Mouse (Mus musculus) natural killer cell, adult 2 months (primary cell): ENCODE measurements around the gene Sult1a1.
A peak's percentile ranks its signal among the peaks of the same experiment; 100 is the strongest.
"Not testable (repeated sequence)": the region's sequence is repeated elsewhere in the genome, so short reads cannot be mapped to it uniquely, and the experiment has no call there.

Source experiments
- DNase-seq, 2 experiments: peaks; one replicate each; pipeline ENCODE4 v3.0.0; 2022; ENCODE audit warnings: low spot score in 2 of 2

Sult1a1 gene

DNA sequence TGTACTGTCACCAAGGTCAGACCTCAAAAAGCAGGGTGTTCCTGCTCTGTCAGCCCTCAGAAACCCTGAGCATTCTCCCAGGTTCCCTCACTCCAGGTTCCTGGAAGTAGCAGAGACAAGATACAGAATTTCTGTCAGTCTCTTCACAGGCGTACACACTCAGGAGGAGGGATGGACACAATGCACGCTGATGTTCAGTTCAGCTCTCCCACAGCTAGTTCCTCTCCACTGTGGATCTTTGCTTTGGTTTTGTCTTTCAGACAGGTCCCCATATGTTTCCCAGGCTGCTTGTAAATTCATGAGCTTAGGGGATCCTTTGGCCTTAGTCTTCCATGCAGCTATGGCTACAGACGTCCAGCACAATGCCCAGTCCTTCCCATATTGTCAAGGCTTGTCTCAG lies 20.7 kb upstream of the Sult1a1 start:
- DNase-seq: no peak

DNA sequence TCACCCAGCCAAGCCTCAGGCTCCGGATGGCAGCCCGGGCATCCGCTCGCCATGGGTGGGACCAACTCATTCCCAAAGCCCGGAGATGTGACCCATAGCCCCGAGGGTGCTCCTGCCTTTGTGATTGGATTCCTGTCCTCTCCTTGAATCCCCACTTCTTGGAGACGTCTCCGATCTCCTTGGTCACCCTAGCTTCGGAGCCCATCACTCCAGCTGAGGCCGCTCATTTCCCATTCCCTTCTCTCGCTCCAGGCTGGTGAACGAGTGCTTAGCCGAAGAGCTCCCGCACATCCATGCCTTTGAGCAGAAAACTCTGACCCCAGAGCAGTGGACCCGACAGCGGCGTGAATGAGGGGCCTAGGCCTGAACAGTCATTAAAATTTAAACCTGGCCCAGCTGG lies 20.1 kb upstream of the Sult1a1 start:
- DNase-seq: no peak

DNA sequence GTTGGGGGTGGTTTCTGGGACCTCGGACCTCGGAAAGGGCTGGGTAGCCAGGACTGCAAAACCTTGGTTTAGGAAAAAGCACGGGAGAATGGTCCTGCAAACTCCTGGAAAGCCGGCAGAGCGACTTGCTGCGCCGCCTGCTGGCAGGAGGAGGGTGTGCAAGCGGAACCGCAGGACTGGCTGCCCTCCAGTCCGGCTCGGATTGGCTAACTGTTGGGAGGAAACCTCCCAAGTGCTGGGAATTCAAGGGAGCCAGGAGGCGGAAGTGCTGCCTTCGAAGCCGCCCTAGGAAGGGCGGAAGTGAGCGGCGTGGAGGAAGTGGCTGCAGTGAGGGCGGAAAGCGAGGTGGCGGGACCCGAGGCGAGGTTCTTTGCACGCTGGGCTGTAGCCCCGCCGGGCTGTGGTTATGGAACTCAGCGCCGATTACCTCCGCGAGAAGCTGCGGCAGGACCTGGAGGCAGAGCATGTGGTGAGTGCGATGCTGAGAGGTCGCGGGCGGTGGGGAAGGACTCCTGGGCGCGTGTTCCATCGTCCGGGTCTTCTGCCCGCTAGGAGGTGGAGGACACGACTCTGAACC lies 19.5 kb upstream of the Sult1a1 start, which contains the start of gene Slx1b:
Gene Slx1b (minus strand): TSS at position 154 of the 577 bp plus-strand sequence.
- DNase-seq: peak; percentile 78 to 84

DNA sequence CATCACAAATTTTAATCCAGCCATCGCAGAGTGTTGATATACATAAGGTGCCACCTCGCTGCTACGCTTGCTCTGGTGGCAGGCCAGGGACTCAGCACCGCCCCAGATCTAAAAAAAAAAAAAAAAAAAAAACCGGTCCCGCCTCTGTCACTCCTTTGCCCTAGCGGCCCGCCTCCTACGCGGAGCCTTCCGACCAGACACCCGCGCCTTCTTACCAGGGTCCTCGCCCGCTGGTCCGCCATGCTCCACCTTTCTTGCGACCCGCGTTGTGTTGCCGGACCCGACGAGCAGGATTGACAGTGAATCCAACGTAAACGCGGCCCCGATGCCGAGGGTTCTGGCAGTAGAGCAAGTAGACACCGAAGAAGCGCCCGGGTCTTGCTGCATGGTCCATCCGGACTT lies 19.0 kb upstream of the Sult1a1 start, which contains the start of gene Bola2:
Gene Bola2 (plus strand): TSS at position 192 of the 402 bp plus-strand sequence.
- peak; percentile 76 to 80 for DNase-seq

DNA sequence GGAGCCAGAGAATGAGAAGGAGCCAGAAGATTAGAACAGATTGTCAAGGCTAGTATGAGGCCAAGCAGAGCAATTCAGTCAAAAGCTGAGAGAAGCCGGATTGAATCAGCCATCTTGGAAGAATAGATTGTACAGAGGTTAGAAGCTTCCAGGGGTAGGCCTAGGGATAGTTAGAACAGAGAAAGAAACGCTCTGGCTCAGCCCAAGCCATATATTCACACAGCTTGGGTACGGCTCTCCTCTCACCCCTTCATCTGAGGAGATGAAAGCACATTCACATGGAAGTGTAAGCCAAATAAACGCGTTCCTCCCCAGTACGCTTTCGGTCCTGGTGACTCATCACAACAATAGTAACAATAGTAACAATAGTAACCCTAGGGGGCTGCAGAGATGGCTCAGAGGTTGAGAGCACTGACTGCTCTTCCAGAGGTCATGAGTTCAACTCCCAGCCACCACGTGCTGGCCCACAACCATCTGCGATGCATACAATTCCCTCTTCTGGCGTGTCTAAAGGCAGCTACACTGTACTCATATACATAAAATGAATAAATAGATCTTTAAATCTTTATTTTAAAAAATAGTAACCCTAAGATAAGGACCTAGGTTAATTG lies 18.3 kb upstream of the Sult1a1 start:
- no peak for DNase-seq

DNA sequence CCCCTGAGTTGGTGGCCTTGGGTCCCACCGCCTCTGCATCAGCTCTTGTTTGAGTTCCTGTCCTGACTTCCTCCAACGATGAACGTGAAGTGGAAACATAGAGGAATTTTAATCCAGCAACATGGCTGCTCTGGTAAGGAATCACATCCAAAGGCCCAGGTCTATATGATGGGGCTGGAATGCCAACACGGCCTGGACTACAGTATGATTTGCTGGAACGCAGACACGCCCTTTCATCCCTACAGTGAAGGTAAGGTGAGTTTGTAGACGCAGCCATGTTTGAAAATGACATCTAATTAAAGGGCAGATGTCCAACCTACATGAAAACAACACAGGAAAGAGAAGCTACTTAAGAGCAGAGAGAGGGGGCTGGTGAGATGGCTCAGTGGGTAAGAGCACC lies 17.5 kb upstream of the Sult1a1 start:
- no peak for DNase-seq

DNA sequence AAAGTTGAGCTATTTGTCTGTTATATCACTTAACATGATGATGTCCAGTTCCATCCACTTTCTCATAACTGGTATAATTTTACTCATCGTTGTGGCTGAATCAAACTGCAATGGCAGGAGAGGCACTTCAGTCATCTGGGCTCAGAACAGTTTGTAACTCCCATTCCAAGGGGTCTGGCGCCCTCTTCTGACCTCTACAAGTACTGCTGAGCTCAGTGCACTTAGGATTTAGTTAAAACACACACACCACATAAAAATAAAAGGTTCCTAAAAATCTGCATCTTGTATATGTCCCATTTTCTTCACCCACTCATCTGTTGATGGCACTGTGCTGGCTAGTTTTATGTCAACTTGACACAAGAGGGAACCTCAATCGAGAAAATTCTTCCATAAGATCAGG lies 17.0 kb upstream of the Sult1a1 start:
- DNase-seq: peak; percentile 81 to 87

DNA sequence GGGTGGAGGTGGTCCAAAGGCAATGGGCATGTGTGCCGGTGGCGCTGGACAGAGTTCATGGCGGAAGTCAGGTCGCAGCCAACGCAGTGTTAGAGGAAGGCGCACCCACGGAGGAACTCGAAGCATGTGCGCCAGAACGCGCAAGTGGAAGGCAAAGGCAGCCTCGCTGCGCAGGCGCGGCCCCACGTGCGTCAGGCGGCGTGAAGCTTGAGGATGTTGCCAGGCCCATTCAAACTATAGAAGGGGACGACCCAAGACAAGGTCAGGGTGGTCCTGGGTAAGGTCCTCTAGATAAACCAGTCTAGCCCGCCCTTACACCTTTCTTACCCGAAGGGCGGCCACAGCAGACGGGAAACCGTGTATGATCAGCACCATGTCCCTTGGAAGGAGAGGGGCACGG lies 16.2 kb upstream of the Sult1a1 start:
- DNase-seq: no peak

DNA sequence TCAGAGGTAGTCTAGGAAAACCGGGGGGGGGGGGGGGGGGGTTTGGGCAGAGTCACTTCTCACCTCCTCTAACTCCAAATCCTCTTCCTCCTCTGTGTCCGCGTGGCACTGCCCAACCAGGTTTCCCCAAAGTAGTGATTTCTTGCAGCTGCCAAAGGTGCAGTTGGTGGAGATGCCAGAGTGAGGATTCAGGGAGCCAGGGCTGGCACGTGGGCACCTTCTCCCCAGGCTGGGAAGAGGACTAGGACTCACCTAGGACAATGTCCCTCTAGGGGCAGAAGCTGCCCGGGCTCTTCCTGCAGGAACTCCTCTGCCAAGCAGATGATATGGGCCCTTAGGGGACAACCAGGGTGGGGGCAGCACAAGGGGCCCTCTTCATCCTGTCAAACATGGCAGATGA lies 15.4 kb upstream of the Sult1a1 start:
- DNase-seq: no peak

DNA sequence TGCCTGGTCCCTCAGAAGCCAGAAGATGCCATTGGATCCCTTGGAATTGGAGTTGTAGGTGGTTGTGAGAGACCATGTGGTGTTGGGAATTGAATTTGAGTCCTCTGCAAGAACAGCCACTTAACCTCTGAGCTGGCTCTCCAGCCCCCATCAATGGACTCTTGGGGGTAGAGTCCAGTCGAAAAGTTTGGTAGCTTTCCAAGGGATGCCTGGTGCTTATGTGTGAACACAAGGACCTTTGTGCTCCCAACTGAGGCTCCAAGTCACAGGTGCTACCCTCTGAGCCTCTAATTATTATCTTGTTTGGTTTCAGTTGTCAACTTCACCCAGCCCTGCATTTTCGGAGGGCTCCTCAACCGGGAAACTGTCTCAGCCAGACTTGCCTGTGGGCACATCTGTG lies 14.5 kb upstream of the Sult1a1 start:
- DNase-seq: no peak

DNA sequence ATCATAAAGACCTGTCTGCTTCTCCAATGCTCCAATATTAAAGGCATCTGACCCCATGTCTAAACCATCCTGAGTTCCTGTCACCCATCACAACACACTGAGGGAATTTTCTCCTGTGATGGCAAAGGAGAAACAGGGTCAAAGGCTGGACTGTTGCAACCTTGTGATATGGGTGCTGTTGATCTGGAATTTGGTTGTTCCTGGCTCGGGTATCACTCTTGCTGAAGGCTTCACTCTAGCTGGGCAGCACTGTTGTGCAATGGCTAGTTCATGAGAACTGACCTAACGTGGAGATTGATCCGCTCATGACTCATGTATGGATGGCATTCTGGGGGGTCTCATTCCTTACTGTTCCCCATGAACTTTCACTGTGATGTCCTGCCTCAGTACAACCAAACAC lies 12.8 kb upstream of the Sult1a1 start:
- no peak for DNase-seq

DNA sequence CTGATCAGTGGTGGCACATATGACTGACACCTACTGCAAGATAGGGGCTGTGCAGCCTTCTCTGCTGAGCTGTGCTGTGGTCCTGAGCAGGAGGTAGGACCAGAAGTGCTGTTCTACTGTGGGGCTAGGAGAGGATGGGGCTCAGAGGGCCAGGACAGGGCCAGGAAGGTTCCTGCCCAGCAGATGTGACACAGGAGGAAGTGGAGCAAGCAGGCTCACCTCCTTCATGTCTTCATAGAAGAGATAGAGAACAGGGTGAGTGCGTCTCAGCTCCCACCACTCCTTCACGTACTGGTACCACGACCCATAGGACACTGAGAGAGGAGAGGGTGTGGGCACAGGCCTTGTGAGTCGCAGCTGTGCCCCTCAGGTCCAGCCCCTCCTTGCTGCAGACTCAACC lies 11.9 kb upstream of the Sult1a1 start:
- DNase-seq: not testable (repeated sequence)

DNA sequence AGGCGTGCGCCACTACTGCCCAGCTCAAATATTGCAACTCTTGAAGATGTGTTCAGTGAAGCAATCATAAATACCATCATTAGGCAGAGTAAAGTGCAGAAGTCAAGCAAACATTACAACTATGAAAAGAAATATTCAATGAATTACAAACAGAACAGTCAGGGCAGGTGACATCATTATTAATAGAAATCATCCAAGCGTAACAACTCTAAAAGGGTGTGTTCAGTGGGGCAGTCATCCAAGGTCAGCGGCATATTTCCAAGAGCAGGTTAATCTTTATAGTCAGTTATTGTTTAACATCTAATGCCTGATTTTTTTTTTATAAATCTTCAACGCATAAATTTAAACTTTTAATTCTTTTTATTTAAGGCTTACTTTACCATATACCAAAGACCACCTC lies 5.0 kb upstream of the Sult1a1 start:
- no peak for DNase-seq

DNA sequence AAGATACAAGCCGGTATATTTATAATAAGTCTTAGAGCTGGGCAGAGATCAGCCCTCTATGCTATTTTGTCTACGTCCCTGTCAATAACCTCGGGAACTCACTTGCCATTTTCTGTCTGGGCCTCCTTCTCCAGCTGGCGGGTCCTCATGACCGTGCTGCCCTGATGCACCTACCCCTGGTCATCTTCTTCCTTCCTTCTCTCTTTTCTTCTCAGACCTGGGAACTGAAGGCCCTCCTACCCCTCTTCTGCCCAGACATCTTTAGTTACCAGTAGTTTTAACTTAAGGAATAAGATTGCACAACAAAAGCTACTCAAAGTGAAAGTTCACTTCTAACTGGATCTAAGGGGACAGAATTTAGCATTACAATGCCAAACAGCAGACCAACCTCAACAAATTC lies 3.5 kb upstream of the Sult1a1 start:
- DNase-seq: no peak

DNA sequence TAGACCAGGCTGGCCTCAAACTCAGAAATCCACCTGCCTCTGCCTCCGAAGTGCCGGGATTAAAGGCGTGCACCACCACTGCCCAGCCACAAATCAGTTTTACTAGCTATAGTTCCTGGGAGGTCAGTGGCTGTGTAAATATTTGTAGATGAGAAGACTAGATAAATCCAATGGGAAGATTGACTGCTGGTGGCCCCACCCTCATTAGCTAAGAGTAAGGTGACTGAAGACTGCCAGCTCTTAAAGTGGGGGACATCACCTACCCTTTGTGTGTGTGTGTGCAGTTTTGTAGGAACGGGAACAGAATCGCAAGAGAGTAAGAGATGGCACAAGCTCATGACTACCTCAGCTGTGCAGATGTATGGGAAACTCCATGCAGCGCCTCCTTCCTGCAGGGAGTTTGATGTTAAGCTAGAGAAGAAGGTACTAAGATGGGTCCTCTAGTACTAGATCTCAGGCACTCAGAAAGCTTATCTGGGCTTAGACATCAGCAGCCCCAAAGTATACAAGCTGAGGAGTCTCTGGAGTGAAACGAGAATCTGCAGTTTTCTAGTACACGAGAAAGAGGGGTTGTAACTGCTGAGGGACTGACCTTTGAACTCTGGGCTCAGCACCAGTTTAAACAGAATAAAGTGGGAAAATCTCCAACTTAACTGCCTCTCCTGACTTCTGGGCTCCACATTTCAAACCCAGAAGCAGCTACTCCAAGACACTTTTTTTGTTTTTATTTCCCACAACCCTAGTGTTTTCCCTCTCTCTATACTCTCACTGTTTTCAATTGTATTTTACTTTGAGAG lies 2.5 kb upstream of the Sult1a1 start:
- no peak for DNase-seq

DNA sequence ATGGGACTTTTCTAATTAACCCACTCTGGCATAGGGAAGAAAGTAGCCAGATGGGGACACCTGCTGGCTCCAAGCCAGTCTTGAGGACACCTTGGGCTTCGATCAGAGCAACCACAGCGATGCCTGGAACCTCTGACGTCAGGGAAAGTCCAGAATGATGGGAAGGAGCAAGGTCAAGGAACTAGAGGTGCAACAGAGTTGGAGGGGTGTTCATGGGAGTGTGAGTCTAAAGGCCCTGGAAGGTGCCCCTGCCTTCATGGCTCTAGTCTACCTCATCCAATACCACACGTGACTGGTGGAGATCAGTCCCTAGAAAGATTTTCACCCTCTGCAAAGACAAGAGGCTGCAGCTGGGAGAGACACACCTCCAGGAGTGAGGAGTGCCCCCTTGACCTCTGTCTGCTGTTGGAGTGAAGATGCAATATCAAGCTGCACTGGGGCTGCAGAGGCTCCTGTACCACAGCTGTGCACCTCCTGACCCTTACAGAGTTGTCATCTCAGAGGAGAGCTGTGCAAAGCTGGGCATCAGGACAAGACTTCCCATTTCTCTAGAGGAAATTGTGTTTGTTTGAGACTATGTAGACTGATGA lies 494 bp upstream of the Sult1a1 start:
- DNase-seq: no peak

DNA sequence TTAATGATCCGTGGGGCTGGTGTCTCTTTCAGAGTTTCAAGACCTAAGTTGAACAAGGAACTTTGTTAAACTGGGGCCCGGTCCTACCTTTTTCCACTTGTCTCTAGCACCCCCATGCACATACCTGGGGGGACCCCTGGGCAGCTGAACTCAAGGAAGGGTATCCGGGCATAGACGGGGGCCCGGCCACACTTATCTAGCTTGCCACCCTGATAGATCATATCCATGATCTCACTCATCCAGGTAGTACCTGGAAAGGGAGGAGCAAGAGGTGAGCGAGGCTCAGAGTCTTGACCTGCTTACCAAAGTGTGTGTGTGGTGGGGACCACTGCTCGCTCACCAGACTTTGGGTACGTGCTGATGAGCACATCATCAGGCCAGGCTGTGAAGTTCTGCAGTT lies 1.1 kb downstream of the Sult1a1 start:
- DNase-seq: no peak

DNA sequence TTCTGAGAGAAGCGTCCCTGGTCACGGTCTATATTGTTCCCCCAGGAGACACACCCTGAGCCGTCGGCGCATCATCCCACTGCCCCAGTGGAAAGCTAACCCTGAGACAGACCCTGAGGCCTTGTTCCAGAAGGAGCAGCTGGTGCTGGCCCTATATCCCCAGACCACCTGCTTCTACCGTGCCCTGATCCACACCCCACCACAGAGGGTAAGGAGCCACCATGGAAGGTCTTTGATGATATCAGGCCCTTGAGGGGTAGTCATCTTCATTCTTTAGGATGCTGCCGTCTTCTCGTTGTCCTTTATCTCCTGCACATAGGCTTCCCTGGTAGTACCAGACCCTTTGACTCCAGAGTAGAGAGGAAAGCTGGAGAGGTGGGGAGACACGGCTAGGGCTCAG lies 4.1 kb downstream of the Sult1a1 start:
- DNase-seq: no peak

DNA sequence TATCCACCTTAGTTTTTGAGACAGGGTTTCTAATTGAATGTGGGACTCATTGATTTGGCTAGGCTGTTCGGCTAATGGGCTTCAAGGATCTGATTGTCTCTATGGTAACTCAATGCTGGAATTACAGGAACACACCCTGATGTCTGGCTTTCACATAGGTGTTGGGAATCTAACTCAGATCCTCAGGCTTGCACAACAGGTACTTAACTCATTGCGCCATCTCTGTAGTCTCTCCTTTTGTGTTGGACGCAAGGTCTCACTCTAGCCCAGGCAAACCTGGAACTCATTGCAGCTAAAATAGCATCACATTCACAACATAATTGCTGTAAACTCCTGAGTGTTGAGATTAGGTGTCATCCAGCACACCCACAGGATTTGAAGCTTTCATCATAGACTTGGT lies 6.1 kb downstream of the Sult1a1 start:
- DNase-seq: no peak

DNA sequence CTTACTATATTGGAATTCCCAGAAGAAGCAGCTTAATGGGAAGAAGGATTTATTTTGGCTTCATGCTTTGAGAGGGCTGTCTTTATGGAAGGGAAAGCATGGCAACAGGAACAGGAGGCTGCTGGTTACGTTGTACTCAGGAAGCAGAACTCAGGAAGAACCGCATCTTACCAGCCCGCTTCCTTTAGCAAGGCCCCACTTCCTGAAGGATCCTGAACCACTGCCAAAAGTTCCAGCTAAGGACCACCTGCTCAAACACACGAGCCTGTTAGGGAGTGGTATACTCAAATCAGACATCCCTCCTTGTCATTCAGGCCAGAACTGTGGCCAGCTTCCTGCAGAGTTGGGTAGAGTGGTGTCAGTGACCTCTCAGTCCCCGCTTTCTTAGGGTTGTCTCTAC lies 7.8 kb downstream of the Sult1a1 start:
- DNase-seq: no peak

DNA sequence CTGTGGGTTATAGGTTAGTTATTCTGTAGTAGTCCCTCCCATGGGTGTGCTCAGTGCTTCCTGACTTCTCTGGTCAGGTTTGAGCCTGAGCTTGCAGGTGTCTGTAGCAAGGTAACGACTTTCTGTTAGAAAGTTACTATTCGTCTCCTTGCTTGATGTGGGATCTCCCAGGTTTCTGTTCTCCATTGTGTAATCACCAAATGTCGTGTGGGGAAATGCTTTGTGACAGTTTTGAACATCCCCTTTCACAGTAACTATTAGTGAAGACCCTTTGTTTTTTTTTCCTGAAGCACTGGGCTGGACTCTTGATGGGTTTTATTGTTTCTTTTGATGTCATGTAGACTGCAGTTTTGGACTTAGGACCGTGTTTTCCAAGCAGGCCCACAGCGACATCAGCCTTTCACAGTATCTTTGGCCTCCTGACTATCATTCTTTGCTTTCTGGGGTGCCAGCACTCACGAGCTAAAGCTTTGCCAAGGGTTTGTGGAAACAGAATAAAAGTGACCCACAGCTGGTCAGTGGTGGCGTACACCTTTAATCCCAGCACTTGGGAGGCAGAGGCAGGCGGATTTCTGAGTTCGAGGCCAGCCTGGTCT lies 8.6 kb downstream of the Sult1a1 start:
- DNase-seq: no peak

DNA sequence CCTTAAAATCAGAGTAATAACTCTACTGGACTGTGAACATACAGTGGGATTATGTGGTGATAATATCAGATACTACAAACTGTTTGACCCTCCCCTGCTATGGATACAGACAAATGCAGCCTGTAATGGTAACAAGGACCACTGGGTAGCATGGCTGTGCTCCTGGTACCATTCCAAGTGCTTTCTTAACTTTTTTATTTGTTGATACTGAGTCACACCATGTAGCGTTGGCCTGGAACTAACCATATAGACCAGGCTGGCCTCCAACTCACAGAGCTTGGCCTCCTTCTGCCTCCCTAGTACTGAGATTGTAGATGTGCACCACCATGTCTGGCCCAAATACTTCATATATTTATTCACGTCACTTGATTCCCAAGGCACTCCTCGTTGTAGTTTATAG lies 11.0 kb downstream of the Sult1a1 start:
- DNase-seq: no peak
